Mouse (Mus musculus) cerebellum, adult 11-12 months (tissue): ENCODE measurements around the gene Laptm4a.
A peak's percentile ranks its signal among the peaks of the same experiment; 100 is the strongest.
"Not testable (repeated sequence)": the region's sequence is repeated elsewhere in the genome, so short reads cannot be mapped to it uniquely, and the experiment has no call there.

Experiments
- DNase-seq: peaks from one replicate; pipeline ENCODE4 v3.0.0; 2022

The Laptm4a gene

GRCm38 (mm10) chr12:8912860-8913685 lies 8.4 kb upstream of the Laptm4a start:
- peak; percentile 24 for DNase-seq

- peak; percentile 46 for DNase-seq
Observed at GRCm38 (mm10) chr12:8913701-8914340, 7.6 kb upstream of the Laptm4a start.

GRCm38 (mm10) chr12:8916378-8916777 lies 5.1 kb upstream of the Laptm4a start:
- DNase-seq, result peak; percentile 47

- no peak for DNase-seq
Observed at GRCm38 (mm10) chr12:8919231-8919630, 2.2 kb upstream of the Laptm4a start.

- no peak for DNase-seq
Observed at GRCm38 (mm10) chr12:8920996-8921393, 469 bp upstream of the Laptm4a start.

GRCm38 (mm10) chr12:8922369-8923124 lies 1.1 kb downstream of the Laptm4a start:
- DNase-seq, result no peak

- DNase-seq, result peak; percentile 36
Observed at GRCm38 (mm10) chr12:8923125-8923410, 1.6 kb downstream of the Laptm4a start.

- DNase-seq, result no peak
Observed at GRCm38 (mm10) chr12:8923603-8924002, 2.1 kb downstream of the Laptm4a start.

- DNase-seq, result no peak
Observed at GRCm38 (mm10) chr12:8927652-8928051, 6.2 kb downstream of the Laptm4a start.

GRCm38 (mm10) chr12:8928766-8929165 lies 7.3 kb downstream of the Laptm4a start:
- DNase-seq, result no peak

- no peak for DNase-seq
Observed at GRCm38 (mm10) chr12:8931083-8931482, 9.6 kb downstream of the Laptm4a start.

GRCm38 (mm10) chr12:8935349-8935748 lies 13.9 kb downstream of the Laptm4a start:
- DNase-seq, result no peak

- not testable (repeated sequence) for DNase-seq
Observed at GRCm38 (mm10) chr12:8936210-8936609, 14.7 kb downstream of the Laptm4a start.

GRCm38 (mm10) chr12:8939490-8939889 lies 18.0 kb downstream of the Laptm4a start:
- no peak for DNase-seq

- DNase-seq, result no peak
Observed at GRCm38 (mm10) chr12:8940011-8941005, 18.8 kb downstream of the Laptm4a start.

- DNase-seq, result no peak
Observed at GRCm38 (mm10) chr12:8941131-8941615, 19.7 kb downstream of the Laptm4a start.

- DNase-seq, result no peak
Observed at GRCm38 (mm10) chr12:8941699-8942392, 20.4 kb downstream of the Laptm4a start.

- DNase-seq, result no peak
Observed at GRCm38 (mm10) chr12:8947163-8947562, 25.7 kb downstream of the Laptm4a start.

GRCm38 (mm10) chr12:8947714-8948464 lies 26.4 kb downstream of the Laptm4a start, which contains the start of gene Matn3:
TSS of gene Matn3 (plus strand) at chr12:8947929.
- peak; percentile 21 for DNase-seq

- DNase-seq, result no peak
Observed at GRCm38 (mm10) chr12:8953136-8953535, 31.7 kb downstream of the Laptm4a start.

GRCm38 (mm10) chr12:8954161-8954561 lies 32.7 kb downstream of the Laptm4a start:
- DNase-seq, result no peak
